Mouse (Mus musculus) urinary bladder, postnatal 36 days (tissue): ENCODE measurements around the gene Defb48.

Experiments used
- DNase-seq, 2 experiments: peaks; one replicate each; pipeline ENCODE4 v3.0.0; 2022; ENCODE audit warnings: low spot score in 2 of 2, mixed read lengths in 1 of 2

Defb48 gene

GRCm38 (mm10) chr14:62935361-62935760, 48.9 kb downstream of the Defb48 start:
- no peak for DNase-seq

GRCm38 (mm10) chr14:62928101-62928541, 56.2 kb downstream of the Defb48 start:
- no peak for DNase-seq
